Mouse (Mus musculus): ENCODE results near the gene Gprc5c. TPM values are rescaled to one million over a fixed set of nuclear protein-coding genes. Genes with fewer than 3 reads are reported as not detected.

Gene Gprc5c
- polyA plus RNA-seq, 2 experiments: 34.1 to 35.5 TPM

DNA sequence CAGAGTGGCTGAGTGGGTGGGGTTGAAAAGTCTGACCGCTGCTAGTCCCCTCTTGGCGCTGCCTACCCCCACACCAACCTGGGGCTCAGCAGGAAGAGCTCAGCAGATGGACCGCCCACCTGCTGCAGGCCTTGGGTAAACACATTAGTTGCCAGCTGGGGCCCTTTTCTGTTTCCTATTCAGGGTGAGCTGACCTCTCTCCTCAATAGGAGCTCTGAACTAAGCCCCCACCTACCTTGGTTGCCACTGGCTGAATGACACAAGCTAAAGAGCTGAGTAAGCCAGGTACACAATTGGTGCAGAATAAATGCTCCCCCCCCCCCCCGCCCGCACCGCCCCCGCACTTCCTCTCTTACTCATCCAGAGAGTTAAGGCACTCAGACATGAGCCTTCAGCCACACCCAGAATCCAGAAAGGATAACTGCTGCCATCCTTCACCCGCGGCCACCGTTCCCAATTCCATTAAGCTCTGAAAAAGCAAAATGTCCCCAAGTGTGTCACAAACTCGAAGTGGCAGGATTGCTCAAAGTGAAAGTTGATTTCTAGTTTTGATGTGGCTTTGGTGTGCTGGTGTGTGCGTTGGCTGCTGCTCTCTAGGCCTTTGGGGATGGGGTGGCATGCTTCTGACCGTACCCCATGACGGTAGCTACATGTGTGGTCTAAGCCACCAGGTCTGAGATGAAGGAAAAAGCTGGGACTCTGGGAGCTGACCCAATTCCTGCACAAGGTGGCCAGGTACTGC lies 43.1 kb upstream of the Gprc5c start:
- H3K36me3 ChIP-seq (ENCODE audit: control insufficient read depth, insufficient read depth, low read length): no peaks in the 10 kb centered on the region
- WGBS: 28% methylated on average over 14 of the region's 14 CpGs
- DNase-seq (ENCODE audit: low spot score): no peak
- H3K27me3 ChIP-seq (ENCODE audit: control insufficient read depth, insufficient read depth, low read length): no peaks in the 10 kb centered on the region
- no peak overlapping the region for H3K9ac ChIP-seq (ENCODE audit: low read depth, low read length, severe bottlenecking)
- no peak overlapping the region for H3K4me3 ChIP-seq (replicated peaks; ENCODE audit: low read length)
- no peak for TF ChIP-seq POLR2A (IDR thresholded peaks at IDR 0.05; ENCODE audit: borderline replicate concordance, extremely low read depth, insufficient read depth, insufficient read length)
- no peak for ATAC-seq (ENCODE audit: low FRiP score, low read depth)
- H3K4me1 ChIP-seq (ENCODE audit: control insufficient read depth, insufficient read depth, low read length): peaks cover 16% of the 10 kb centered on the region
- H3K27ac ChIP-seq (replicated peaks; ENCODE audit: low read depth, low read length): no peak overlapping the region
- no peaks in the 10 kb centered on the region for H3K9me3 ChIP-seq (ENCODE audit: control insufficient read depth, low read length)
- H3K4me2 ChIP-seq (replicated peaks; ENCODE audit: low read depth, low read length, severe bottlenecking): no peak overlapping the region

- Histone ChIP-seq H3K27ac (replicated peaks; ENCODE audit: low read depth, low read length) (no peak overlapping the region), H3K4me3 (replicated peaks; ENCODE audit: low read length) (no peak overlapping the region), H3K9me3 (ENCODE audit: control insufficient read depth, low read length) (no peaks in the 10 kb centered on the region), H3K4me1 (ENCODE audit: control insufficient read depth, insufficient read depth, low read length) (peaks cover 18% of the 10 kb centered on the region), H3K36me3 (ENCODE audit: control insufficient read depth, insufficient read depth, low read length) (no peaks in the 10 kb centered on the region), H3K27me3 (ENCODE audit: control insufficient read depth, insufficient read depth, low read length) (no peaks in the 10 kb centered on the region), H3K4me2 (replicated peaks; ENCODE audit: low read depth, low read length, severe bottlenecking) (no peak overlapping the region), H3K9ac (ENCODE audit: low read depth, low read length, severe bottlenecking) (no peak overlapping the region)
- WGBS: 85% methylated on average over 1 of the region's 1 CpGs
- TF ChIP-seq POLR2A (IDR thresholded peaks at IDR 0.05; ENCODE audit: borderline replicate concordance, extremely low read depth, insufficient read depth, insufficient read length): no peak
- DNase-seq (ENCODE audit: low spot score): peak; percentile 25
- no peak for ATAC-seq (ENCODE audit: low FRiP score, low read depth)
Observed at GRCm38 (mm10) chr11:114809371-114809770, 41.6 kb upstream of the Gprc5c start.

- Histone ChIP-seq H3K4me1 (ENCODE audit: control insufficient read depth, insufficient read depth, low read length) (peaks cover 18% of the 10 kb centered on the region), H3K9me3 (ENCODE audit: control insufficient read depth, low read length) (no peaks in the 10 kb centered on the region), H3K27me3 (ENCODE audit: control insufficient read depth, insufficient read depth, low read length) (no peaks in the 10 kb centered on the region), H3K27ac (replicated peaks; ENCODE audit: low read depth, low read length) (no peak overlapping the region), H3K36me3 (ENCODE audit: control insufficient read depth, insufficient read depth, low read length) (no peaks in the 10 kb centered on the region), H3K9ac (ENCODE audit: low read depth, low read length, severe bottlenecking) (no peak overlapping the region), H3K4me3 (replicated peaks; ENCODE audit: low read length) (no peak overlapping the region), H3K4me2 (replicated peaks; ENCODE audit: low read depth, low read length, severe bottlenecking) (no peak overlapping the region)
- 9% methylated on average over 4 of the region's 4 CpGs for WGBS
- DNase-seq (ENCODE audit: low spot score): no peak
- TF ChIP-seq POLR2A (IDR thresholded peaks at IDR 0.05; ENCODE audit: borderline replicate concordance, extremely low read depth, insufficient read depth, insufficient read length): no peak
- ATAC-seq (ENCODE audit: low FRiP score, low read depth): no peak
Observed at GRCm38 (mm10) chr11:114810344-114810743, 40.6 kb upstream of the Gprc5c start.

DNA sequence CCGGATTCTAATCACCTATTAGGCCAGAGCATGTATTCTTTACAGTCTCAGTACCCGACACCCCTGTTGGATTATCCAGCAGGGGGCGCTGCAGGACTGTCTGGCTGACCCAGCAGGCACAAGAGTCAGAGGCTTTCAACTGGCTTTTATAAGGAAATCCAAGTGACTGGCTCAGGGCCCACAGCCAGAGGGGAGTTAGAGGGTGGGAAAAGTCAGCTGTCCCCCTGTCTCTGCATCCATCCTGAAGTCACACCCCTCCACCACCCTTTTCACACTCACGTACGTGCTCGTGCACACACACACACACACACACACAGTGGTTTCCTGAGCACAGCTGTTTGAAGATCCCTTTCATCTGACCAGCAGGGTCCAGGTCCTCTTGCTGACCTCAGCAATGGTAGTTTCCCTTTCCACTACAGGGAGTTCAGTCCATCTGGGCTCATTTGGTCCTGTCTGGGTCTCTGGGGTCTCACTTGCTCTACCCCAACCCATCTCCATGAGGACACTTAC lies 38.2 kb upstream of the Gprc5c start:
- 20% methylated on average over 6 of the region's 6 CpGs for WGBS
- Histone ChIP-seq H3K9me3 (ENCODE audit: control insufficient read depth, low read length) (no peaks in the 10 kb centered on the region), H3K4me3 (replicated peaks; ENCODE audit: low read length) (no peak overlapping the region), H3K4me2 (replicated peaks; ENCODE audit: low read depth, low read length, severe bottlenecking) (no peak overlapping the region), H3K4me1 (ENCODE audit: control insufficient read depth, insufficient read depth, low read length) (peaks cover 10% of the 10 kb centered on the region; the same call in 1 of the 2 replicates), H3K27me3 (ENCODE audit: control insufficient read depth, insufficient read depth, low read length) (no peaks in the 10 kb centered on the region), H3K9ac (ENCODE audit: low read depth, low read length, severe bottlenecking) (no peak overlapping the region), H3K36me3 (ENCODE audit: control insufficient read depth, insufficient read depth, low read length) (no peaks in the 10 kb centered on the region), H3K27ac (replicated peaks; ENCODE audit: low read depth, low read length) (no peak overlapping the region)
- TF ChIP-seq POLR2A (IDR thresholded peaks at IDR 0.05; ENCODE audit: borderline replicate concordance, extremely low read depth, insufficient read depth, insufficient read length): no peak
- peak; percentile 70 for ATAC-seq (ENCODE audit: low FRiP score, low read depth)
- DNase-seq (ENCODE audit: low spot score): peak; percentile 85

- ATAC-seq (ENCODE audit: low FRiP score, low read depth) (peak; percentile 51), DNase-seq (ENCODE audit: low spot score) (peak; percentile 47)
- TF ChIP-seq POLR2A (IDR thresholded peaks at IDR 0.05; ENCODE audit: borderline replicate concordance, extremely low read depth, insufficient read depth, insufficient read length): no peak
- H3K4me2 ChIP-seq (replicated peaks; ENCODE audit: low read depth, low read length, severe bottlenecking): no peak overlapping the region
- no peak overlapping the region for H3K27ac ChIP-seq (replicated peaks; ENCODE audit: low read depth, low read length)
- H3K36me3 ChIP-seq (ENCODE audit: control insufficient read depth, insufficient read depth, low read length): no peaks in the 10 kb centered on the region
- H3K4me3 ChIP-seq (replicated peaks; ENCODE audit: low read length): no peak overlapping the region
- peaks cover 8% of the 10 kb centered on the region for H3K4me1 ChIP-seq (ENCODE audit: control insufficient read depth, insufficient read depth, low read length)
- H3K27me3 ChIP-seq (ENCODE audit: control insufficient read depth, insufficient read depth, low read length): no peaks in the 10 kb centered on the region
- H3K9ac ChIP-seq (ENCODE audit: low read depth, low read length, severe bottlenecking): no peak overlapping the region
- WGBS: 58% methylated on average over 11 of the region's 11 CpGs
- no peaks in the 10 kb centered on the region for H3K9me3 ChIP-seq (ENCODE audit: control insufficient read depth, low read length)
Observed at GRCm38 (mm10) chr11:114814873-114815592, 35.9 kb upstream of the Gprc5c start.
